In the genomic region with DNA sequence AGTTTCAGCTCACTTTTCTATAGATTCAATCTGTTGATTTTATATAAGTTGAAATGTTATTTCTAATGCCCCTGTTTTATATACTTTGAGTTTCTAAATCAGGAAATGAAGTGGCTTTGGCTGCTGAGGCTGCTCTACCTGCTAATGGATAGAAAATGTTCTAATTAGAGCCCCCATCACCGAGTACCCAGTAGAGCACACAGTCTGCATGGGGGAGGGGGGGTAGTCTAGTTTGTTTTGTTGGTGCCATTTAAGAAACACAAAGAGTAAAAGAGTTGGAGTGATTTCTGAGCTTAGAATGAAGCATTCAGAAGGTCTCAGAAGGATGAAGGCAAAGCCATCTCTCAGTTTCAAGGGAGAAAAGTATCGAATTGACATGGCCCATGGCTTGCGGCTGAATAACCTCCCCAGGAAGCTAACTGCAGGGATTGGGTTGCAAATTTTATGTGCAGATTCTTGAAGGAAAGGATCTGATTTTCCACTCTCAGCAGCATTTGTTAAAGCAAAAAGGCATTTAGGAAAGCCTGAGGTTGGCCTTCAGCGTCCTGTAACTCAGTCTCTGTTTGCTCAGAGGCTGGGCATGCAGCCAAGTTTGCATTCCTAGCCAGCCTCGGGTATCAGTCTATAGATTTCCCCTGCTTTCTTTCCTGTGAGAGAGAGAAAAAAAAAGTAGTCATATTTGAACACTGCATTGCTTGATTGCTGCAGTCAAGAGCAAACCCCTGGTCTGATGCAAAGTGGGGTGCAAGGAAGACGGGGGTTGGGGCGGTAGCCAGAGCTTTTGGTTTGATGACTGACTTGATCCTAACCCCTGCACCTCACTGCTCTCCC, we compare ENCODE assay signal across 8 mouse cellular contexts. TPM values are rescaled to one million over a fixed set of nuclear protein-coding genes. Genes with fewer than 3 reads are reported as not detected.
DNase-seq lines count a peak whose midpoint lies in the region; ATAC-seq and TF ChIP-seq lines count a peak whose summit lies in the region.

No protein-coding gene starts in this region.

- H3K4me3 ChIP-seq in forebrain, embryonic 15.5 days = no peak overlapping the region
- H3K4me3 ChIP-seq in lung, adult 2 months (replicated peaks; ENCODE audit: extremely low read depth, low read depth, low read length) = no peak overlapping the region

- H3K36me3 ChIP-seq in forebrain, embryonic 15.5 days = no peaks in the 10 kb centered on the region

- peaks cover 24% of the 10 kb centered on the region for H3K4me1 ChIP-seq in forebrain, embryonic 15.5 days
- H3K4me1 ChIP-seq in lung, adult 2 months (ENCODE audit: control insufficient read depth, insufficient read depth, low read length) = 0 out of 2 replicates have a peak, but pooled peaks cover 3% of the 10 kb centered on the region

- WGBS in forebrain, embryonic 15.5 days = 12% methylated on average over 7 of the region's 7 CpGs
- 24% methylated on average over 7 of the region's 7 CpGs for WGBS in lung, adult 2 months

- ATAC-seq in forebrain, embryonic 15.5 days (replicated peaks) = peak; percentile 63; the same call in 1 of the 2 replicates

- peak overlapping the region; percentile 13; the same call in 1 of the 2 replicates for H3K4me2 ChIP-seq in forebrain, embryonic 15.5 days (replicated peaks)

- H3K9me3 ChIP-seq in forebrain, embryonic 15.5 days = no peaks in the 10 kb centered on the region

- H3K9ac ChIP-seq in forebrain, embryonic 15.5 days (replicated peaks) = no peak overlapping the region

- intact Hi-C loops in left cerebral cortex, postnatal 25 days (cut with DNase I) = no loop called here

- H3K27ac ChIP-seq in forebrain, embryonic 15.5 days (replicated peaks) = peak overlapping the region; percentile 62

- DNase-seq in 3134 (ENCODE audit: extremely low read depth, insufficient read length, low spot score) = peak; percentile 39
- peak; percentile 64 for DNase-seq in ZHBTc4 (ENCODE audit: low read depth, low spot score)
- peak; percentile 46 for DNase-seq in kidney, adult 18-20 months
- peak; percentile 51 for DNase-seq in lung, adult 2 months
- DNase-seq in retina, postnatal 1 day = peak; percentile 66
- DNase-seq in thymus, postnatal 14 days = no peak
- DNase-seq in left cerebral cortex, postnatal 25 days (ENCODE audit: low spot score in 2 of 2) = no peak

- no peak for TF ChIP-seq POLR2A in lung, adult 2 months (IDR thresholded peaks at IDR 0.05; ENCODE audit: borderline replicate concordance, extremely low read depth, low read depth, low read length)

- TF ChIP-seq CTCF in lung, adult 2 months (IDR thresholded peaks at IDR 0.05; ENCODE audit: insufficient read depth, low read length) = no peak

- peaks cover 7% of the 10 kb centered on the region; the same call in 1 of the 2 replicates for H3K27me3 ChIP-seq in forebrain, embryonic 15.5 days

RNA-seq across cellular contexts. Expression of a gene that starts 2.6 kb away (rescaled TPM):
- polyA plus RNA-seq in forebrain, embryonic 15.5 days (2015; fragmentation: Nextera tagmentation; extraction: Ambion mirVana) = 2.4 and 2.7 TPM in 2 replicates
- polyA plus RNA-seq in lung, adult 2 months (2012; rRNA removed) = 0.77 and 1.2 TPM in 2 replicates
- 1 to 10 TPM; 6.0 TPM for total RNA-seq in left cerebral cortex, postnatal 25 days (2021)

Comparison
In these comparisons a context has a peak if more than half of its experiments do, and no peak if none do; other contexts are left out.
1. DNase-seq: peak in 3134 (single experiment), ZHBTc4 (single experiment), kidney, adult 18-20 months (single experiment), lung, adult 2 months (single experiment) and retina, postnatal 1 day (single experiment); none in thymus, postnatal 14 days (single experiment) and left cerebral cortex, postnatal 25 days (0 of 2).